Mouse (Mus musculus): ENCODE results near the gene Arvcf. TPM values are rescaled to one million over a fixed set of nuclear protein-coding genes. Genes with fewer than 3 reads are reported as not detected.
A peak's percentile ranks its signal among the peaks of the same experiment; 100 is the strongest.

The Arvcf gene
- polyA plus RNA-seq, 1 experiment from 2014 or later, result 25.3 TPM

DNA sequence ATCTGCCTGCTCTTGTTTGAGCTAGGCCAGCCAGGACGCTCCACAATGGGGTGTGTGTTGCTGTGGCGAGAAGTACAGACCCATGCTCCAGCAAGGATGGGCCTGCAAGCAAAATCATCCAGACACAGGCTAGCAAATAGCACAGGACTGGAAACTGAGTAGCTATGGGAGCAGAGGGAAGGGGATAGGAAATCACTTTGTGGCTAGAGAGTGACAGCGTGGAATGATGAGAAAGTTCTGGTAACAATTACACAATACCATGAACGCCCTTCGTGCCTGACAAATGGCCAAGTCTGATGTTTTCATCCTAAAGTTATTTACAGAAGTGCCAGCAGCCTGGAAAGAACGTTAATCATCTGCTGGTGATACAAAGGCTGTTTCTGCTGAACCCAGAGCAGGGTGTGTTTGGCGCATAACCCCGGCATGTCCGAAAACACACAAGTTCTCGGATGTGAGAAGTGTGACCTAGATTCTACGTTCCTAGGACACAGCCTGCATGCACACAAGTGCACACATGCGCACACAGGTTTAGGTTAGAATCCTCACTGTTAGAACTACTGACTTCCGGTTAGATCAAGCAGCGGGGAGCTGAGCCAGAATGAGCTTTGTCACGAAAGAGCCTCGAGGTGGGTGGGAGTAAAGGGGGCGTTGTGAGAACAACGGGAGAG lies 68.2 kb downstream of the Arvcf start:
- 43% methylated on average over 18 of the region's 18 CpGs for WGBS

DNA sequence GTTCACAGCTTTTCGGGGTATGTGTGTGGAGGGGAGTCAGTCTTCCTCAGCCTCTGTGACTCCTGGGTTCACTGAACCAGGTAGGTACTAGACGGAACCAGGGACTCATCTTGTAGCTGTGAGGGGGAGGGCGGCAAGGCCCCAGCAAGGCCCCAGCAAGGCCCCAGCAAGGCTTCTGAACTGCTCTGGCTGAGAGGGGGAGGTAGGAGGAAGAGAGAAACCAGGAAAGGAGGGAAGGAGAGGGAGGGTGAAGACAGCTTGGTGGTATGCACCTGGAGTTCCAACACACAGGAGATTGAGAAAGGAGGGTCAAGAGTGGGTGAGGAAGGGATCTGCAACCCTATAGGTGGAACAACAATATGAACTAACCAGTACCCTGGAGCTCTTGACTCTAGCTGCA lies 68.9 kb downstream of the Arvcf start:
- H3K27ac ChIP-seq, result peak overlapping the region; percentile 81
- H3K36me3 ChIP-seq, result peaks cover 33% of the 10 kb centered on the region; the same call in 1 of the 2 replicates
- H3K4me2 ChIP-seq, result no peak overlapping the region
- no peak for ATAC-seq (ENCODE audit: insufficient number of reproducible peaks, low FRiP score, low TSS enrichment, low read depth)
- H3K4me3 ChIP-seq, result no peak overlapping the region
- peaks cover 11% of the 10 kb centered on the region for H3K4me1 ChIP-seq
- H3K9me3 ChIP-seq, result no peaks in the 10 kb centered on the region
- WGBS, result 82% methylated on average over 3 of the region's 3 CpGs
- no peak overlapping the region for H3K9ac ChIP-seq
- no peaks in the 10 kb centered on the region for H3K27me3 ChIP-seq

More for the DNA sequence above, 68.2 kb downstream of the Arvcf start:
- Histone ChIP-seq H3K4me1 (peaks cover 11% of the 10 kb centered on the region), H3K27ac (peak overlapping the region; percentile 81), H3K4me3 (no peak overlapping the region), H3K9ac (no peak overlapping the region), H3K4me2 (no peak overlapping the region), H3K9me3 (no peaks in the 10 kb centered on the region), H3K27me3 (no peaks in the 10 kb centered on the region), H3K36me3 (peaks cover 40% of the 10 kb centered on the region; the same call in 1 of the 2 replicates)
- ATAC-seq (ENCODE audit: insufficient number of reproducible peaks, low FRiP score, low TSS enrichment, low read depth), result peak; percentile 42; the same call in 1 of the 2 replicates

DNA sequence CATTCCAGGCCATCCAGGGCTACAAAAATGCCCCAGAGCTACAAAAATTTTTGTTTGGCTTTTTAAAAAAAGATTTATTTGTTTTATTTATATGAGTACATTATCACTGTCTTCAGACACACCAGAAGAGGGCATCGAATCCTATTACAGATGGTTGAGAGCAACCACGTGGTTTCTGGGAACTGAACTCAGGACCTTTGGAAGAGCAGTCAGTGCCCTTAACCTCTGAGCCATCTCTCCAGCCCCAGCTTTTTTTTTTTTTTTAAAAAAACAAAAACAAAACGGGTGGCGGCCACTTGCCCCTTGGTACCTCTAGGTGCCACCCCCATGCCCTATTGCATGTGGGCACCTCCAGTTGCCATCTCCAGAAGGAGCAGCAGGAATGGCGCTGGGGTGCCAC lies 69.5 kb downstream of the Arvcf start:
- Histone ChIP-seq H3K4me2 (no peak overlapping the region), H3K9ac (no peak overlapping the region), H3K27ac (no peak overlapping the region), H3K36me3 (peaks cover 28% of the 10 kb centered on the region; the same call in 1 of the 2 replicates), H3K9me3 (no peaks in the 10 kb centered on the region), H3K4me3 (no peak overlapping the region), H3K27me3 (no peaks in the 10 kb centered on the region), H3K4me1 (peaks cover 11% of the 10 kb centered on the region)
- no peak for ATAC-seq (ENCODE audit: insufficient number of reproducible peaks, low FRiP score, low TSS enrichment, low read depth)
- 89% methylated on average over 5 of the region's 5 CpGs for WGBS

DNA sequence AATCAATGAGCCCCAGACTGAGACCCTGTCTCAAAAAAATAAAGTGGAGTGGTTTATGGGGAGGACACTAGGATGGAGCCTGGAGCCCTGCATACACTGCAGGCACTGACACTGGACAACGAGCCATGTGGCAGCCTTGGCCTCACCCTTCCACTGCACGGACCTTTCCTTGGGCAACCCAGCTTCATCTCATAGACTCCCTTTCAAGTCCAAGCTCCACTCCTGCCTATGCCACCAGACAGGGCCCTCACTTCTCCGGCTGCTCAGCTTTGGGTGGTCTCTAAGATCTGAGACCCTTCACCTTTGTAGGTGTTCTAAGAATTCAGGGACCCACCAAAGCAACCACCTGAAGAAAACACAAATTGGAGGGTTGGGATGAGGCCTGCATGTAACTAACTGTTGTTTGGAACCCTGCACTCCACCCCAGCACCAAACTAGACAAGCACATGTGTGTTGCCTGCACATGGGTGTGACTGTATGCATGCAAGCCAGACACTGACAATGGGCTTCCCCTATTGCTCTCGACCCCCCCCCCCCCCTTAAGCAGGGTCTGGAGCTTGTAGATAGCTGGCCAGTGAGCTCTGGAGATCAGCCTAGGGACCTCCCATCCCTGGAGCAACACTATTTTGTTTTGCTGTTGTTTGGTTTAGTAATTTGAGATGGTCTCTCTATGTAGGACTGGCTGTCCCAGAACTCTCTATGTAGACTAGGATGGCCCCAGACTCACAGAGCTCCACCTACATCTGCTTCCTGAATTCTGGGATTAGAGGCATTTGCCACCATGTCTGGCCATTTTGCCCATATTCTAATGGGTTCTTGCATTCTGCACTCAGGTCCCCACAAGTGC lies 71.0 kb downstream of the Arvcf start:
- Histone ChIP-seq H3K4me1 (peaks cover 19% of the 10 kb centered on the region), H3K4me2 (no peak overlapping the region), H3K27me3 (no peaks in the 10 kb centered on the region), H3K4me3 (no peak overlapping the region), H3K36me3 (peaks cover 26% of the 10 kb centered on the region; the same call in 1 of the 2 replicates), H3K9ac (no peak overlapping the region), H3K27ac (no peak overlapping the region), H3K9me3 (no peaks in the 10 kb centered on the region)
- 83% methylated on average over 4 of the region's 4 CpGs for WGBS
- ATAC-seq (ENCODE audit: insufficient number of reproducible peaks, low FRiP score, low TSS enrichment, low read depth), result no peak

DNA sequence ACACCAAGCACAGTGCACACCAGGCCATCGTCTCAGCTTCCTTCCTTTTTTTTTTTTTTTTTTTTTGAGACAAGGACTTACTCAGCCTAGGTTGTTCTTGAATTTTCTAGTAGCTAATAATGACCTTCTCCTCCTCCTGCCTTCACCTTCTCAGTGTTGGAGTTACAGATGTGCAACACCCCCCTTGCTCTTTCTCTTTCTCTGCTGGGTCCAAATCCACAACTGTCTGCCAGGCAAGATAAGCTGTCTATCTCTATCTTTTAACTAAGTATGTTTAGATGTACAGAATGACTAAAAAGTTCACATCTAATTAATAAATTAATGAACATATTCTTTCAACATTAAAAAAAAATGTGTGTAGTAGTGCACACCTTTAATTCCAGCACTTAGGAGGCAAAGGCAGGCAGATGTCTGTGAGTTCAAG lies 71.6 kb downstream of the Arvcf start:
- 91% methylated on average over 1 of the region's 1 CpGs for WGBS
- H3K27me3 ChIP-seq, result no peaks in the 10 kb centered on the region
- peaks cover 26% of the 10 kb centered on the region; the same call in 1 of the 2 replicates for H3K36me3 ChIP-seq
- H3K9me3 ChIP-seq, result no peaks in the 10 kb centered on the region
- H3K27ac ChIP-seq, result no peak overlapping the region
- no peak overlapping the region for H3K9ac ChIP-seq
- H3K4me1 ChIP-seq, result peaks cover 25% of the 10 kb centered on the region
- no peak for ATAC-seq (ENCODE audit: insufficient number of reproducible peaks, low FRiP score, low TSS enrichment, low read depth)
- H3K4me3 ChIP-seq, result no peak overlapping the region
- no peak overlapping the region for H3K4me2 ChIP-seq

DNA sequence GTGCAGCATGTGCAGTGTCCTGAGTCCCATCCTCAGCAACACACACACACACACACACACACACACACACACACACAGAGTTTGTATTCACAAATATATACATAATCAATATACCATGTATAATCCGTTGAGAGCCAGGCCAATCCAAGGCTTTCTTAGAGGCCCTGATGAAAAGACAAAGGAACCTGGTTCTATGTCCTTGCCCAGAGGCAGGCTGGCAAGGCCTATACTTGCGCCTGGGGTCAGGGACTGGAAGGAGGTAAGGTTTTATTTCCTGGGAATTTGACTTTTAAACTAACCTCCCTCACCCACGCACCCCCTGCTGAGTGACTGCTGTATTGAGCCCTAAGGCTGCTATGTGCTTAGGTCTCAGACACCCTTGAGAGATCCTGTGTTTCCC lies 72.6 kb downstream of the Arvcf start:
- Histone ChIP-seq H3K4me2 (no peak overlapping the region), H3K27ac (no peak overlapping the region), H3K27me3 (no peaks in the 10 kb centered on the region), H3K9ac (no peak overlapping the region), H3K4me3 (no peak overlapping the region), H3K36me3 (peaks cover 23% of the 10 kb centered on the region; the same call in 1 of the 2 replicates), H3K4me1 (peaks cover 33% of the 10 kb centered on the region), H3K9me3 (no peaks in the 10 kb centered on the region)
- no peak for ATAC-seq (ENCODE audit: insufficient number of reproducible peaks, low FRiP score, low TSS enrichment, low read depth)
- WGBS, result 76% methylated on average over 3 of the region's 3 CpGs

DNA sequence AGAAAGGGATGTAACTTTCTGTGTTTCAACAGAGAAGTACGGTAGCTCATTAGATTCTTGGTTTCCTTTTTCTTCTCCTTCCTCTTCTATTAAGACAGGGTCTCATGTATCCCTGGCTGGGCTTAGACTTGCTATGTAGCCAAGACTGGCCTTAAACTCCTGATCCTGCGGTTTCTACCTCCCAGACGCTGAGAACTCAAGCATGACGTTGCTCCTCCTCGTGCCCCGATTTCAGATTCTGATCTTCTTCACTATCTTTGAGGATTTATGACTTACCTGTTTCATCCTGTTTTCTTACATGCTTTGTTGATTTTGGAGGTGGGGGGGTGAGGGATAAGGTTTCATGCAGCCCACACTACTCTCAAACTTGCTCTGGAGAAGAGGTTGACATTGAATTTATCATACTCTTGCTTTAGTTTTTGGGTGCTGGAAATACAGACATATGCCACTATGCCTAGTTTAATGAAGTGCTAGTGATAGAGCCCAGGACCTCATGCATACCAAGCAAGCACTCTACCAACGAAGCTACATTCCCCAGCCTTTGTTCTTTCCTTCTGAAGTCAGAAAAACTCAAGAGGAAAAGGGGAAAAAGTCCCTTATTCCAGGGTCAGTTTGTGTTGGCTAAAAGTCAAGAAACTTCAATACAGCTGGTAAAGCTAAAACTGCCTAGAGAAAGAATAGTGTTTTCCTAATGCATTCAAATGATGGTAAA lies 75.4 kb downstream of the Arvcf start:
- ATAC-seq (ENCODE audit: insufficient number of reproducible peaks, low FRiP score, low TSS enrichment, low read depth), result no peak
- H3K9me3 ChIP-seq, result no peaks in the 10 kb centered on the region

DNA sequence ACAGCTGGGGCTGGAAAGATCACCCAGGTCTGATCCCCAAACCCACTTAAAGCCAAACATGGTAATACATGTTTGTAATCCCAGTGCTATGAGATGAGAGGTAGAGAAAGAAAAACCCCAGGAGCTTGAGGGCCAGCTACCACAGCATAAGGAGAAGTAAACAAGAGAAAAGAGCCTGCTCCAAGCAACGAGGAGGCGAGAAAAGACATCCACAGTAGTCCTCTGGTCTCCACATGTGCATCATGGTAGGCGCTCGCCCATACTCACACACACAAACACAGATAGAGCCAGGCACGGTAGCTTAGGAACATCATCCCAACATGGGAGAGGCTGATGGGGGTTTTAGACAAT lies 75.9 kb downstream of the Arvcf start:
- Histone ChIP-seq H3K36me3 (peaks cover 13% of the 10 kb centered on the region; the same call in 1 of the 2 replicates), H3K9me3 (no peaks in the 10 kb centered on the region), H3K4me1 (peaks cover 34% of the 10 kb centered on the region), H3K27ac (peak overlapping the region; percentile 4; the same call in 1 of the 2 replicates), H3K9ac (no peak overlapping the region), H3K4me2 (no peak overlapping the region), H3K27me3 (no peaks in the 10 kb centered on the region), H3K4me3 (no peak overlapping the region)
- WGBS, result 84% methylated on average over 5 of the region's 5 CpGs
- no peak for ATAC-seq (ENCODE audit: insufficient number of reproducible peaks, low FRiP score, low TSS enrichment, low read depth)

More for the DNA sequence above, 75.4 kb downstream of the Arvcf start:
- Histone ChIP-seq H3K4me1 (peaks cover 34% of the 10 kb centered on the region), H3K27ac (peak overlapping the region; percentile 4; the same call in 1 of the 2 replicates), H3K4me3 (no peak overlapping the region), H3K27me3 (no peaks in the 10 kb centered on the region), H3K9ac (no peak overlapping the region), H3K4me2 (no peak overlapping the region), H3K36me3 (peaks cover 14% of the 10 kb centered on the region; the same call in 1 of the 2 replicates)
- 60% methylated on average over 7 of the region's 7 CpGs for WGBS

DNA sequence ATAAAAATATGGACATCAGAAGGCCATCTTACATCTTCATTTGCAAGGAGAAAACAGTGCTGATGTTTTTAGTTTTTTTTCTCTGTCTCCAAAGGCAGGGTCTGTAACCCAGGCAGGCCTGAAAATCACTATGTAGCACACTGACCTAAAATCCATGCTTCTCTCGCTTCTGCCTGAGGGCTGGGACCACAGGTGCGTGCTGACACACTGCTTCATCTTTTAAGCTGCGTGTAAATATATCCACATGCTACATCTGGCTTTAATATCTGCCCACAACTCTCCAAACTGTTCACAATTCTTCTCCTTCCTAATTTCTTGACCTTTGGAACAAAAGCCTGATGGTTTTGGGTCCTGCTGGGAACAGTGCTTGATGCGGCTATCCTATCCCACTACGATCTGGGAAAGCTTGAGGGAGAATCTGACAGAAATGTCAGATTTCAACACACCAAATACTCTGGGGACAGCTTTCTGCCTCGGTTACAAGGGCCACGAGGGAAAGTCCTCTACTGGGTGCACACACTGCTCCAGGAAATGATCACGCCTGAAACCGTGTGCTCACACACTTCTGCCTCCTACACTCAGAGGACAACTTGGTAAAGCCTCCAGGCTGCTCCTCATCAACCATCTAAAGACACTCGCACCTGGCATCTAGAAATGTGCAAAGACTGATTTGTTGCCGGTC lies 76.5 kb downstream of the Arvcf start:
- Histone ChIP-seq H3K4me1 (peaks cover 34% of the 10 kb centered on the region), H3K9ac (no peak overlapping the region), H3K36me3 (peaks cover 13% of the 10 kb centered on the region; the same call in 1 of the 2 replicates), H3K4me3 (peak overlapping the region; percentile 79; the same call in 1 of the 2 replicates), H3K27me3 (no peaks in the 10 kb centered on the region), H3K9me3 (no peaks in the 10 kb centered on the region), H3K27ac (peak overlapping the region; percentile 43), H3K4me2 (peak overlapping the region; percentile 55)
- ATAC-seq (ENCODE audit: insufficient number of reproducible peaks, low FRiP score, low TSS enrichment, low read depth), result no peak
- 37% methylated on average over 11 of the region's 11 CpGs for WGBS

DNA sequence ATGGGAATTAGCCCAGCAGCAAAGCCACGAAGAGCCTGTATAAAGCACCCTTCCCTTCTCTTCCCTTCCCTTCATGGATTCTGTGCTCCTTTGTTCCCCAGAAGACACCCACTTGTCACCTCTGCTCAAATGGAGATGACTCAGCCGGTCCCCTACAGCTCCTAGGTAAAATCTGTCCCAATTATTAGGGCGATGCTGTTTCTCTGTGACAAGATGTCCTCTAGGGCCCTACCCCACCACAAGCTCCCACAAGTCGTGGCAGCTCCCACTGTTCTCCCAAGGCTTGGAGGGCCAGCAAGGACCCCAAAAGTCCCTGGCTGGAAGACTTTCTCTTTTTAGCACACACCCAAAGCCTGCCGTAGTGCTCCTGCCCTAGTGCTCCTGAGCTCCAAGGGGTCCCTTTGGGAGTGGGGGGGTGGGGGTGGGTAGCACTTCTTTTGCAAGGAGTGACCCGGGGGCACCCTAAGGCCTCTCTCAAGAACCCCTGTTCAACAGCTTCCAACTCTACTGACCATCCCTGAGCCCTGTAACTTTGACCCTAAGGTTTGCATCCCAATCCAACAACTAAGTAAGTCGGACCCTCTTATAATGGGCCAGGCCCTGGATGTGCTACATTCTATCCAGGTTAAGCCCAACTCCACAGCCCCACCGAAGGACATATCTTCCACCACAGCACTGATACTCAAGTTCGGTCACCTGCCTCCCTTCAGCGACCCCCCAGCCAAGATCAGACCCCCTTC lies 77.7 kb downstream of the Arvcf start:
- peak overlapping the region; percentile 79 for H3K9ac ChIP-seq
- H3K9me3 ChIP-seq, result no peaks in the 10 kb centered on the region
- H3K4me2 ChIP-seq, result peak overlapping the region; percentile 55
- H3K36me3 ChIP-seq, result peaks cover 12% of the 10 kb centered on the region; the same call in 1 of the 2 replicates
- H3K27me3 ChIP-seq, result no peaks in the 10 kb centered on the region
- WGBS, result 10% methylated on average over 10 of the region's 10 CpGs
- ATAC-seq (ENCODE audit: insufficient number of reproducible peaks, low FRiP score, low TSS enrichment, low read depth), result peak; percentile 12; the same call in 1 of the 2 replicates
- H3K4me1 ChIP-seq, result peaks cover 34% of the 10 kb centered on the region
- H3K4me3 ChIP-seq, result peak overlapping the region; percentile 79
- H3K27ac ChIP-seq, result peak overlapping the region; percentile 87
